Mouse (Mus musculus): ENCODE data around the gene Pdzk1. TPM values are rescaled to one million over a fixed set of nuclear protein-coding genes. Genes with fewer than 3 reads are reported as not detected.
A peak's percentile ranks its signal among the peaks of the same experiment; 100 is the strongest.

Gene Pdzk1
- total RNA-seq (2021) = under 1 TPM in 1 of 2 experiments, not detected in 1; 0.18 TPM
- long read RNA-seq, experiment 1 = 0 reads
- long read RNA-seq, experiment 2 = 0 reads

- DNase-seq (ENCODE audit: low spot score) = no peak
Observed at GRCm38 (mm10) chr3:96828984-96829383, at the start of gene Pdzk1, which contains the start of gene Cd160. Pdzk1 (plus strand) TSS chr3:96829284. Cd160 (minus strand) TSS chr3:96829351.

GRCm38 (mm10) chr3:96782236-96782635 lies 46.8 kb upstream of the Pdzk1 start:
- no peak for DNase-seq (ENCODE audit: low spot score)

GRCm38 (mm10) chr3:96787784-96788183 lies 41.3 kb upstream of the Pdzk1 start:
- no peak for DNase-seq (ENCODE audit: low spot score)

GRCm38 (mm10) chr3:96788506-96788905 lies 40.6 kb upstream of the Pdzk1 start:
- peak; percentile 46 for DNase-seq (ENCODE audit: low spot score)

- DNase-seq (ENCODE audit: low spot score) = no peak
Observed at GRCm38 (mm10) chr3:96800254-96800653, 28.8 kb upstream of the Pdzk1 start.

GRCm38 (mm10) chr3:96802214-96802613 lies 26.9 kb upstream of the Pdzk1 start:
- DNase-seq (ENCODE audit: low spot score) = no peak

GRCm38 (mm10) chr3:96808136-96808535 lies 20.9 kb upstream of the Pdzk1 start:
- no peak for DNase-seq (ENCODE audit: low spot score)

- no peak for DNase-seq (ENCODE audit: low spot score)
Observed at GRCm38 (mm10) chr3:96808651-96809050, 20.4 kb upstream of the Pdzk1 start.

- DNase-seq (ENCODE audit: low spot score) = no peak
Observed at GRCm38 (mm10) chr3:96811232-96811631, 17.9 kb upstream of the Pdzk1 start.

GRCm38 (mm10) chr3:96812395-96813091 lies 16.5 kb upstream of the Pdzk1 start:
- peak; percentile 81 for DNase-seq (ENCODE audit: low spot score)

GRCm38 (mm10) chr3:96813106-96813505 lies 16.0 kb upstream of the Pdzk1 start:
- DNase-seq (ENCODE audit: low spot score) = peak; percentile 49

- DNase-seq (ENCODE audit: low spot score) = no peak
Observed at GRCm38 (mm10) chr3:96813591-96814244, 15.4 kb upstream of the Pdzk1 start.

- DNase-seq (ENCODE audit: low spot score) = no peak
Observed at GRCm38 (mm10) chr3:96814342-96814741, 14.7 kb upstream of the Pdzk1 start.

GRCm38 (mm10) chr3:96820116-96820915 lies 8.8 kb upstream of the Pdzk1 start:
- no peak for DNase-seq (ENCODE audit: low spot score)

- DNase-seq (ENCODE audit: low spot score) = no peak
Observed at GRCm38 (mm10) chr3:96821581-96821980, 7.5 kb upstream of the Pdzk1 start.

- no peak for DNase-seq (ENCODE audit: low spot score)
Observed at GRCm38 (mm10) chr3:96823701-96824100, 5.4 kb upstream of the Pdzk1 start.

- no peak for DNase-seq (ENCODE audit: low spot score)
Observed at GRCm38 (mm10) chr3:96824614-96825013, 4.5 kb upstream of the Pdzk1 start.

- no peak for DNase-seq (ENCODE audit: low spot score)
Observed at GRCm38 (mm10) chr3:96825261-96825660, 3.8 kb upstream of the Pdzk1 start.

GRCm38 (mm10) chr3:96828308-96828864 lies 698 bp upstream of the Pdzk1 start:
- no peak for DNase-seq (ENCODE audit: low spot score)

- no peak for DNase-seq (ENCODE audit: low spot score)
Observed at GRCm38 (mm10) chr3:96829856-96830255, 772 bp downstream of the Pdzk1 start.

- DNase-seq (ENCODE audit: low spot score) = no peak
Observed at GRCm38 (mm10) chr3:96832930-96833329, 3.8 kb downstream of the Pdzk1 start.

Data from gastrocnemius, adult 18-20 months (tissue).